10 mouse cellular contexts compared by ENCODE assay signal in genomic region chr9:107668011-107668410, GRCm38 (mm10). TPM values are rescaled to one million over a fixed set of nuclear protein-coding genes. Genes with fewer than 3 reads are reported as not detected.
DNase-seq lines count a peak whose midpoint lies in the region; ATAC-seq and TF ChIP-seq lines count a peak whose summit lies in the region.
"Had no signal": no experiment of that assay in that cellular context is flagged by ENCODE, and none has a peak within 500 bp of the region (broad histone marks: within the 10 kb centered on the region; RNA-seq: fewer than 3 reads in every experiment).

No protein-coding gene starts in this region.

- TF ChIP-seq CTCF in heart, postnatal 0 days (IDR thresholded peaks at IDR 0.05; ENCODE audit: low read depth), result no peak

- no peak overlapping the region for H3K4me2 ChIP-seq in hindbrain, embryonic 16.5 days (ENCODE audit: low read length)
- H3K4me2 ChIP-seq in heart, postnatal 0 days (ENCODE audit: low read depth, low read length), result peak overlapping the region; percentile 86; the same call in 1 of the 2 replicates
- peak overlapping the region; percentile 69 for H3K4me2 ChIP-seq in midbrain, embryonic 14.5 days (ENCODE audit: low read length)

- WGBS in hindbrain, embryonic 10.5 days, result 31% methylated on average over 8 of the region's 8 CpGs
- WGBS in hindbrain, embryonic 16.5 days, result 50% methylated on average over 8 of the region's 8 CpGs
- WGBS in embryonic facial prominence, embryonic 10.5 days, result 30% methylated on average over 8 of the region's 8 CpGs
- 38% methylated on average over 8 of the region's 8 CpGs for WGBS in heart, postnatal 0 days
- 27% methylated on average over 8 of the region's 8 CpGs for WGBS in midbrain, embryonic 14.5 days

- peak overlapping the region; percentile 55 for H3K4me3 ChIP-seq in hindbrain, embryonic 10.5 days
- H3K4me3 ChIP-seq in hindbrain, embryonic 16.5 days (ENCODE audit: low read length), result no peak overlapping the region
- H3K4me3 ChIP-seq in embryonic facial prominence, embryonic 10.5 days, result peak overlapping the region; percentile 65; the same call in 1 of the 2 replicates
- H3K4me3 ChIP-seq in heart, postnatal 0 days (ENCODE audit: low read depth, low read length), result no peak overlapping the region
- H3K4me3 ChIP-seq in midbrain, embryonic 14.5 days (replicated peaks; ENCODE audit: low read depth, low read length), result no peak overlapping the region

- H3K9ac ChIP-seq in hindbrain, embryonic 16.5 days (ENCODE audit: low read depth, low read length), result no peak overlapping the region
- H3K9ac ChIP-seq in heart, postnatal 0 days (replicated peaks; ENCODE audit: low read depth, low read length), result 0 out of 2 replicates have a peak overlapping the region, but pooled peaks have one; percentile 41
- H3K9ac ChIP-seq in midbrain, embryonic 14.5 days (replicated peaks; ENCODE audit: low read length), result no peak overlapping the region
- H3K9ac ChIP-seq: limb, embryonic 15.5 days had no signal

- H3K27ac ChIP-seq in hindbrain, embryonic 10.5 days, result peak overlapping the region; percentile 76
- H3K27ac ChIP-seq in hindbrain, embryonic 16.5 days (ENCODE audit: low read depth, low read length), result no peak overlapping the region
- 0 out of 2 replicates have a peak overlapping the region, but pooled peaks have one; percentile 77 for H3K27ac ChIP-seq in embryonic facial prominence, embryonic 10.5 days (replicated peaks)
- no peak overlapping the region for H3K27ac ChIP-seq in heart, postnatal 0 days (ENCODE audit: low read depth)
- H3K27ac ChIP-seq in midbrain, embryonic 14.5 days (replicated peaks; ENCODE audit: low read depth, low read length), result no peak overlapping the region
- H3K27ac ChIP-seq: limb, embryonic 15.5 days had no signal

- H3K9me3 ChIP-seq in hindbrain, embryonic 10.5 days, result no peaks in the 10 kb centered on the region
- H3K9me3 ChIP-seq in hindbrain, embryonic 16.5 days (ENCODE audit: control insufficient read depth, low read length), result no peaks in the 10 kb centered on the region
- H3K9me3 ChIP-seq in embryonic facial prominence, embryonic 10.5 days, result no peaks in the 10 kb centered on the region
- no peaks in the 10 kb centered on the region for H3K9me3 ChIP-seq in heart, postnatal 0 days (replicated peaks; ENCODE audit: control insufficient read depth, low read length)
- no peaks in the 10 kb centered on the region for H3K9me3 ChIP-seq in midbrain, embryonic 14.5 days (ENCODE audit: control insufficient read depth, low read length)
- H3K9me3 ChIP-seq: limb, embryonic 15.5 days had no signal

- no peaks in the 10 kb centered on the region for H3K36me3 ChIP-seq in hindbrain, embryonic 10.5 days
- no peaks in the 10 kb centered on the region for H3K36me3 ChIP-seq in hindbrain, embryonic 16.5 days (ENCODE audit: control insufficient read depth, insufficient read depth, low read length)
- no peaks in the 10 kb centered on the region for H3K36me3 ChIP-seq in embryonic facial prominence, embryonic 10.5 days (replicated peaks)
- no peaks in the 10 kb centered on the region for H3K36me3 ChIP-seq in heart, postnatal 0 days (replicated peaks; ENCODE audit: control insufficient read depth, insufficient read depth, low read length)
- no peaks in the 10 kb centered on the region for H3K36me3 ChIP-seq in midbrain, embryonic 14.5 days (ENCODE audit: control insufficient read depth, insufficient read depth, low read length)
- H3K36me3 ChIP-seq: limb, embryonic 15.5 days had no signal

- no peak for TF ChIP-seq EP300 in heart, postnatal 0 days (IDR thresholded peaks at IDR 0.05; ENCODE audit: low read depth)

- no peak for DNase-seq in hindbrain, embryonic 10.5 days (ENCODE audit: low spot score)
- no peak for DNase-seq in embryonic facial prominence, embryonic 10.5 days (ENCODE audit: low spot score)
- no peak for DNase-seq in heart, postnatal 0 days (ENCODE audit: low spot score)
- no peak for DNase-seq in midbrain, embryonic 14.5 days
- no peak for DNase-seq in ovary, postnatal 10 days (ENCODE audit: low spot score)
- no peak for DNase-seq in frontal cortex, adult 2 months (ENCODE audit: extremely low spot score in 1 of 2, low spot score in 1 of 2)

- ATAC-seq in hindbrain, embryonic 16.5 days, result no peak
- ATAC-seq in heart, postnatal 0 days (ENCODE audit: insufficient read depth, low read depth), result no peak
- no peak for ATAC-seq in midbrain, embryonic 14.5 days (ENCODE audit: low FRiP score, low TSS enrichment)

- peaks cover 61% of the 10 kb centered on the region for H3K27me3 ChIP-seq in hindbrain, embryonic 10.5 days (ENCODE audit: insufficient read depth, poor library complexity, severe bottlenecking)
- peaks cover 9% of the 10 kb centered on the region for H3K27me3 ChIP-seq in hindbrain, embryonic 16.5 days (replicated peaks; ENCODE audit: control insufficient read depth, insufficient read depth, low read length)
- H3K27me3 ChIP-seq in embryonic facial prominence, embryonic 10.5 days (replicated peaks; ENCODE audit: low read depth, poor library complexity, severe bottlenecking), result peaks cover 54% of the 10 kb centered on the region
- peaks cover 16% of the 10 kb centered on the region; the same call in 1 of the 2 replicates for H3K27me3 ChIP-seq in heart, postnatal 0 days (ENCODE audit: control insufficient read depth, insufficient read depth, low read length)
- peaks cover 15% of the 10 kb centered on the region for H3K27me3 ChIP-seq in midbrain, embryonic 14.5 days (ENCODE audit: control insufficient read depth, insufficient read depth, low read length)

- H3K4me1 ChIP-seq in hindbrain, embryonic 10.5 days (replicated peaks), result peaks cover 67% of the 10 kb centered on the region
- peaks cover 26% of the 10 kb centered on the region for H3K4me1 ChIP-seq in hindbrain, embryonic 16.5 days (ENCODE audit: control insufficient read depth, insufficient read depth, low read depth, low read length)
- H3K4me1 ChIP-seq in embryonic facial prominence, embryonic 10.5 days, result peaks cover 57% of the 10 kb centered on the region
- peaks cover 21% of the 10 kb centered on the region for H3K4me1 ChIP-seq in heart, postnatal 0 days (ENCODE audit: control insufficient read depth, insufficient read depth)
- peaks cover 23% of the 10 kb centered on the region for H3K4me1 ChIP-seq in midbrain, embryonic 14.5 days (ENCODE audit: control insufficient read depth, insufficient read depth, low read length)

RNA-seq across cellular contexts. Expression of gene Slc38a3, which starts 1.3 kb away (rescaled TPM):
- polyA plus RNA-seq in hindbrain, embryonic 10.5 days (2016; fragmentation: Nextera tagmentation; extraction: Ambion mirVana), result 6.4 and 7.2 TPM in 2 replicates
- 53.2 and 55.0 TPM in 2 replicates for polyA plus RNA-seq in hindbrain, embryonic 16.5 days (2015; fragmentation: Nextera tagmentation; extraction: Ambion mirVana)
- polyA plus RNA-seq in embryonic facial prominence, embryonic 10.5 days (2016; fragmentation: Nextera tagmentation; extraction: Ambion mirVana), result 5.6 and 6.6 TPM in 2 replicates
- total RNA-seq in heart, postnatal 0 days (2014; rRNA removed; ENCODE audit: low replicate concordance), result 8.9 and 16.9 TPM in 2 replicates
- 2.7 and 4.0 TPM in 2 replicates for polyA plus RNA-seq in heart, postnatal 0 days (2015; fragmentation: Nextera tagmentation; extraction: Ambion mirVana)
- polyA plus RNA-seq in midbrain, embryonic 14.5 days (2014; fragmentation: Nextera tagmentation; extraction: Ambion mirVana), result 20.4 and 31.9 TPM in 2 replicates
- 256 and 260 TPM in 2 replicates for polyA plus RNA-seq in frontal cortex, adult 2 months (2012; rRNA removed)
- total RNA-seq: hematopoietic stem cell, adult 5-6 weeks; monocyte, adult 5-6 weeks had no signal

RNA-seq across cellular contexts. Expression of gene Gnat1, which starts 11.5 kb away (rescaled TPM):
- polyA plus RNA-seq in hindbrain, embryonic 10.5 days (2016; fragmentation: Nextera tagmentation; extraction: Ambion mirVana), result 2.6 and 3.1 TPM in 2 replicates
- polyA plus RNA-seq in hindbrain, embryonic 16.5 days (2015; fragmentation: Nextera tagmentation; extraction: Ambion mirVana), result 1.3 and 2.7 TPM in 2 replicates
- 3.4 and 4.3 TPM in 2 replicates for polyA plus RNA-seq in embryonic facial prominence, embryonic 10.5 days (2016; fragmentation: Nextera tagmentation; extraction: Ambion mirVana)
- total RNA-seq in heart, postnatal 0 days (2014; rRNA removed; ENCODE audit: low replicate concordance), result not detected in 2 replicates
- polyA plus RNA-seq in heart, postnatal 0 days (2015; fragmentation: Nextera tagmentation; extraction: Ambion mirVana), result 0.25 and 0.33 TPM in 2 replicates
- 0.97 and 2.0 TPM in 2 replicates for polyA plus RNA-seq in midbrain, embryonic 14.5 days (2014; fragmentation: Nextera tagmentation; extraction: Ambion mirVana)
- 0.15 and 0.28 TPM in 2 replicates for polyA plus RNA-seq in frontal cortex, adult 2 months (2012; rRNA removed)
- total RNA-seq: hematopoietic stem cell, adult 5-6 weeks; monocyte, adult 5-6 weeks had no signal

RNA-seq across cellular contexts. Expression of gene Gnai2, which starts 32.8 kb away (rescaled TPM):
- polyA plus RNA-seq in hindbrain, embryonic 10.5 days (2016; fragmentation: Nextera tagmentation; extraction: Ambion mirVana), result 554 and 640 TPM in 2 replicates
- 302 and 317 TPM in 2 replicates for polyA plus RNA-seq in hindbrain, embryonic 16.5 days (2015; fragmentation: Nextera tagmentation; extraction: Ambion mirVana)
- 334 and 363 TPM in 2 replicates for polyA plus RNA-seq in embryonic facial prominence, embryonic 10.5 days (2016; fragmentation: Nextera tagmentation; extraction: Ambion mirVana)
- total RNA-seq in heart, postnatal 0 days (2014; rRNA removed; ENCODE audit: low replicate concordance), result 472 and 473 TPM in 2 replicates
- polyA plus RNA-seq in heart, postnatal 0 days (2015; fragmentation: Nextera tagmentation; extraction: Ambion mirVana), result 291 and 295 TPM in 2 replicates
- 284 and 326 TPM in 2 replicates for polyA plus RNA-seq in midbrain, embryonic 14.5 days (2014; fragmentation: Nextera tagmentation; extraction: Ambion mirVana)
- 334 and 351 TPM in 2 replicates for polyA plus RNA-seq in frontal cortex, adult 2 months (2012; rRNA removed)

RNA-seq across cellular contexts. Expression of gene Sema3f, which starts 42.3 kb away (rescaled TPM):
- polyA plus RNA-seq in hindbrain, embryonic 10.5 days (2016; fragmentation: Nextera tagmentation; extraction: Ambion mirVana), result 14.5 and 16.4 TPM in 2 replicates
- polyA plus RNA-seq in hindbrain, embryonic 16.5 days (2015; fragmentation: Nextera tagmentation; extraction: Ambion mirVana), result 10.0 and 13.0 TPM in 2 replicates
- 13.2 and 21.4 TPM in 2 replicates for polyA plus RNA-seq in embryonic facial prominence, embryonic 10.5 days (2016; fragmentation: Nextera tagmentation; extraction: Ambion mirVana)
- 38.4 and 59.5 TPM in 2 replicates for total RNA-seq in heart, postnatal 0 days (2014; rRNA removed; ENCODE audit: low replicate concordance)
- polyA plus RNA-seq in heart, postnatal 0 days (2015; fragmentation: Nextera tagmentation; extraction: Ambion mirVana), result 2.6 and 2.7 TPM in 2 replicates
- 34.0 and 37.0 TPM in 2 replicates for polyA plus RNA-seq in midbrain, embryonic 14.5 days (2014; fragmentation: Nextera tagmentation; extraction: Ambion mirVana)
- polyA plus RNA-seq in frontal cortex, adult 2 months (2012; rRNA removed), result 21.2 and 22.3 TPM in 2 replicates
- total RNA-seq: monocyte, adult 5-6 weeks had no signal

RNA-seq across cellular contexts. Expression of gene Sema3b, which starts 59.0 kb away (rescaled TPM):
- 3.9 and 5.2 TPM in 2 replicates for polyA plus RNA-seq in hindbrain, embryonic 10.5 days (2016; fragmentation: Nextera tagmentation; extraction: Ambion mirVana)
- polyA plus RNA-seq in hindbrain, embryonic 16.5 days (2015; fragmentation: Nextera tagmentation; extraction: Ambion mirVana), result 5.6 and 7.0 TPM in 2 replicates
- 2.7 TPM in 2 replicates for polyA plus RNA-seq in embryonic facial prominence, embryonic 10.5 days (2016; fragmentation: Nextera tagmentation; extraction: Ambion mirVana)
- 21.0 and 34.9 TPM in 2 replicates for total RNA-seq in heart, postnatal 0 days (2014; rRNA removed; ENCODE audit: low replicate concordance)
- polyA plus RNA-seq in heart, postnatal 0 days (2015; fragmentation: Nextera tagmentation; extraction: Ambion mirVana), result 8.9 and 9.1 TPM in 2 replicates
- polyA plus RNA-seq in midbrain, embryonic 14.5 days (2014; fragmentation: Nextera tagmentation; extraction: Ambion mirVana), result 1.5 and 3.2 TPM in 2 replicates
- 2.1 and 3.4 TPM in 2 replicates for polyA plus RNA-seq in frontal cortex, adult 2 months (2012; rRNA removed)
- total RNA-seq: hematopoietic stem cell, adult 5-6 weeks; monocyte, adult 5-6 weeks had no signal

Comparison
In these comparisons a context has a peak if more than half of its experiments do, and no peak if none do; other contexts are left out.
1. H3K27ac ChIP-seq: peak in hindbrain, embryonic 10.5 days (single experiment) and embryonic facial prominence, embryonic 10.5 days (single experiment); none in hindbrain, embryonic 16.5 days (single experiment), heart, postnatal 0 days (single experiment) and midbrain, embryonic 14.5 days (single experiment).
2. H3K4me3 ChIP-seq: peak in hindbrain, embryonic 10.5 days (single experiment) and embryonic facial prominence, embryonic 10.5 days (single experiment); none in hindbrain, embryonic 16.5 days (single experiment), heart, postnatal 0 days (single experiment) and midbrain, embryonic 14.5 days (single experiment).